Mouse (Mus musculus) lung, adult 10 weeks (tissue): Measurements from ENCODE around the gene Usp50. TPM values are rescaled to one million over a fixed set of nuclear protein-coding genes. Genes with fewer than 3 reads are reported as not detected.

Experiments used
- polyA plus RNA-seq: library from polyadenylated mRNA; stranded (reverse); fragments of 350-450 nt; fragmentation: Illumina TruSeq; extraction: RNeasy Lipid Tissue Mini Kit (QIAGEN cat#74804); gene quantifications from one replicate; pipeline ENCODE4 v1.2.3, GENCODE M21; 2014; ENCODE audit warnings: low read depth, low replicate concordance; ENCODE audit not compliant: insufficient read depth

Usp50 gene
- polyA plus RNA-seq = 0.79 TPM

GRCm38 (mm10) chr2:126783370-126783769, at the start of gene Usp50:
Gene Usp50 (minus strand): TSS chr2:126783470.

GRCm38 (mm10) chr2:126706759-126707437, 76.4 kb downstream of the Usp50 start, which contains the start of gene Usp8:
Gene Usp8 (plus strand): TSS chr2:126707328.

GRCm38 (mm10) chr2:126676122-126676515, 107.2 kb downstream of the Usp50 start, which contains the start of gene Gabpb1:
Gene Gabpb1 (minus strand): TSS chr2:126676337.

Other genes with a start within 250 kb of the Usp50 start
- gene Slc27a2, start 231.1 kb downstream of the Usp50 start, polyA plus RNA-seq = 1.1 TPM
- 65.9 TPM for gene Hdc, start 164.2 kb downstream of the Usp50 start, polyA plus RNA-seq
- gene Gabpb1, start 107.1 kb downstream of the Usp50 start, polyA plus RNA-seq = 17.2 TPM
- gene Usp8, start 76.1 kb downstream of the Usp50 start, polyA plus RNA-seq = 19.7 TPM
- gene Trpm7, start 92.8 kb upstream of the Usp50 start, polyA plus RNA-seq = 14.1 TPM
- 25.8 TPM for gene Sppl2a, start 149.8 kb upstream of the Usp50 start, polyA plus RNA-seq
- 2.2 TPM for gene Ap4e1, start 225.2 kb upstream of the Usp50 start, polyA plus RNA-seq